ENCODE assay signal across 8 mouse cellular contexts in the genomic region with DNA sequence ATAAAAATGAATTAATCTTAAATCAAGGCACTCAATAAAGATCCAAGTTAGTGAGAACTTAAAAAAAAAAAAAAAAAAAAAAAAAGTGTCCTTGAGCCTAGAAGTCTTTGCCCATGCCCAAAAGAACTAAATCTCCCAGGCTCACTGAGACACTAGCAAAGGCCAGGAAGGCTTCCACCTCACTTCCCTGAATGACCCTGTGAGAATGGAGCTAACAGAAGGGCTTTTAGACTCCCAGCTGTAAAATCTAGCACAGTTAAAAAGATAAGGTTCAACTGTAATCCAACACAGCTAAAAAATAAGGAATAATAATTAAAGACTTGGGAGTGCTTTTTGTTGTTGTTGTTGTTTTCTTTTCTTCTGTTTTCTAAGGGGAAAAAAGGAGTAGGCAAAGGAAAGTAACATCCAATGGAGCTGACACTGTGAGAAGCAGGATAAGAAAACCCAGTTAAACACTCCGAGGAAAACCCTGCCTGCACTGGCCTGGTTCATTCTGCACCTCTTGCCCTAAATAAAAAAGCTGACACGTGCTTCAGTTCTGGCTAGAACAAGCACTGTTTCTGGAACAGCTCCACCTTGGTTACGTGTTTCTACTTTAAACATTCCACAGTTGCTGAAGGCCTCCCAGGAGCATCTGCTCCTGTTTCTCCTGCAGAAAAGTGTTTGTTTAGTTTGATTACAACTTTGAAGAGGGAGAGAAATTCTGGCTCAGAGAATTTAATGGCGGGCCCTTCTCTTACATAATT. TPM values are rescaled to one million over a fixed set of nuclear protein-coding genes. Genes with fewer than 3 reads are reported as not detected.
DNase-seq lines count a peak whose midpoint lies in the region; ATAC-seq and TF ChIP-seq lines count a peak whose summit lies in the region.

No protein-coding gene starts in this region.

- no peaks in the 10 kb centered on the region for H3K36me3 ChIP-seq in forebrain, embryonic 13.5 days (ENCODE audit: poor library complexity, severe bottlenecking)
- H3K36me3 ChIP-seq in forebrain, embryonic 10.5 days (replicated peaks), result no peaks in the 10 kb centered on the region
- no peaks in the 10 kb centered on the region for H3K36me3 ChIP-seq in hindbrain, postnatal 0 days (ENCODE audit: insufficient read depth, low read length)
- H3K36me3 ChIP-seq in lung, embryonic 16.5 days (ENCODE audit: control insufficient read depth, insufficient read depth, low read length), result no peaks in the 10 kb centered on the region

- 31% methylated on average over 4 of the region's 4 CpGs for WGBS in forebrain, embryonic 13.5 days
- 70% methylated on average over 4 of the region's 4 CpGs for WGBS in forebrain, embryonic 10.5 days
- 25% methylated on average over 4 of the region's 4 CpGs for WGBS in hindbrain, postnatal 0 days
- 4% methylated on average over 4 of the region's 4 CpGs for WGBS in lung, embryonic 16.5 days

- no peak overlapping the region for H3K27ac ChIP-seq in forebrain, embryonic 13.5 days
- H3K27ac ChIP-seq in forebrain, embryonic 10.5 days, result no peak overlapping the region
- H3K27ac ChIP-seq in hindbrain, postnatal 0 days, result peak overlapping the region; percentile 33; the same call in 1 of the 2 replicates
- H3K27ac ChIP-seq in lung, embryonic 16.5 days (ENCODE audit: low read length), result peak overlapping the region; percentile 74

- no peak overlapping the region for H3K4me2 ChIP-seq in forebrain, embryonic 13.5 days
- H3K4me2 ChIP-seq in hindbrain, postnatal 0 days (ENCODE audit: low read depth, low read length), result no peak overlapping the region
- H3K4me2 ChIP-seq in lung, embryonic 16.5 days (ENCODE audit: low read depth, low read length), result peak overlapping the region; percentile 15

- no peak for DNase-seq in forebrain, embryonic 10.5 days (ENCODE audit: extremely low spot score, low spot score)
- DNase-seq in ovary, postnatal 14 days (ENCODE audit: low spot score), result peak; percentile 29
- no peak for DNase-seq in ovary, postnatal 36 days (ENCODE audit: low spot score)
- DNase-seq in hindbrain, postnatal 0 days (ENCODE audit: low spot score), result peak; percentile 62
- no peak for DNase-seq in T-cell, adult 2 months (ENCODE audit: low spot score)

- H3K4me3 ChIP-seq in forebrain, embryonic 13.5 days, result no peak overlapping the region
- no peak overlapping the region for H3K4me3 ChIP-seq in forebrain, embryonic 10.5 days
- H3K4me3 ChIP-seq in hindbrain, postnatal 0 days (ENCODE audit: low read length), result no peak overlapping the region
- H3K4me3 ChIP-seq in lung, embryonic 16.5 days (ENCODE audit: low read length), result no peak overlapping the region

- H3K27me3 ChIP-seq in forebrain, embryonic 13.5 days, result no peaks in the 10 kb centered on the region
- no peaks in the 10 kb centered on the region for H3K27me3 ChIP-seq in forebrain, embryonic 10.5 days (ENCODE audit: poor library complexity, severe bottlenecking)
- no peaks in the 10 kb centered on the region for H3K27me3 ChIP-seq in hindbrain, postnatal 0 days (ENCODE audit: insufficient read depth, low read length)
- no peaks in the 10 kb centered on the region for H3K27me3 ChIP-seq in lung, embryonic 16.5 days (ENCODE audit: control insufficient read depth, insufficient read depth, low read depth, low read length)

- H3K4me1 ChIP-seq in forebrain, embryonic 13.5 days, result peaks cover 45% of the 10 kb centered on the region
- H3K4me1 ChIP-seq in forebrain, embryonic 10.5 days, result peaks cover 56% of the 10 kb centered on the region
- peaks cover 25% of the 10 kb centered on the region for H3K4me1 ChIP-seq in hindbrain, postnatal 0 days (ENCODE audit: insufficient read depth, low read length)
- H3K4me1 ChIP-seq in lung, embryonic 16.5 days (replicated peaks; ENCODE audit: control insufficient read depth, insufficient read depth, low read length), result peaks cover 50% of the 10 kb centered on the region

- no peaks in the 10 kb centered on the region for H3K9me3 ChIP-seq in forebrain, embryonic 13.5 days (replicated peaks)
- H3K9me3 ChIP-seq in forebrain, embryonic 10.5 days, result no peaks in the 10 kb centered on the region
- H3K9me3 ChIP-seq in hindbrain, postnatal 0 days (ENCODE audit: low read length), result no peaks in the 10 kb centered on the region
- no peaks in the 10 kb centered on the region for H3K9me3 ChIP-seq in lung, embryonic 16.5 days (ENCODE audit: control insufficient read depth, low read length)

- TF ChIP-seq CTCF in hindbrain, postnatal 0 days (IDR thresholded peaks at IDR 0.05; ENCODE audit: low read depth), result no peak

- H3K9ac ChIP-seq in forebrain, embryonic 13.5 days, result no peak overlapping the region
- no peak overlapping the region for H3K9ac ChIP-seq in hindbrain, postnatal 0 days (replicated peaks; ENCODE audit: low read length)
- H3K9ac ChIP-seq in lung, embryonic 16.5 days (ENCODE audit: low read length), result no peak overlapping the region

- ATAC-seq in forebrain, embryonic 13.5 days, result peak; percentile 16; the same call in 1 of the 2 replicates
- ATAC-seq in hindbrain, postnatal 0 days, result no peak
- ATAC-seq in lung, embryonic 16.5 days (ENCODE audit: low read depth), result peak; percentile 80
- no peak for ATAC-seq in inflammation-experienced regulatory T-cells, adult 6 months

RNA-seq across cellular contexts. Expression of a gene that starts 23.0 kb away (rescaled TPM):
- polyA plus RNA-seq in forebrain, embryonic 13.5 days (2015; fragmentation: Nextera tagmentation; extraction: Ambion mirVana), result 9.2 and 10.8 TPM in 2 replicates
- polyA plus RNA-seq in forebrain, embryonic 10.5 days (2016; fragmentation: Nextera tagmentation; extraction: Ambion mirVana), result 11.1 and 11.9 TPM in 2 replicates
- total RNA-seq in hindbrain, postnatal 0 days (2014; rRNA removed), result 13.6 and 17.1 TPM in 2 replicates
- 9.9 and 10.2 TPM in 2 replicates for polyA plus RNA-seq in hindbrain, postnatal 0 days (2015; fragmentation: Nextera tagmentation; extraction: Ambion mirVana)
- 15.9 and 17.2 TPM in 2 replicates for polyA plus RNA-seq in lung, embryonic 16.5 days (2015; fragmentation: Nextera tagmentation; extraction: Ambion mirVana)
- 10 to 100 TPM in 2 of 3 experiments, 1 to 10 TPM in 1; 3.3 to 19.8 (median 17.3) TPM for polyA plus RNA-seq in inflammation-experienced regulatory T-cells, adult 6 months (2017; shearing (Covaris generic))

Comparison
In these comparisons a context has a peak if more than half of its experiments do, and no peak if none do; other contexts are left out.
1. DNase-seq: peak in ovary, postnatal 14 days (single experiment) and hindbrain, postnatal 0 days (single experiment); none in forebrain, embryonic 10.5 days (single experiment), ovary, postnatal 36 days (single experiment) and T-cell, adult 2 months (single experiment).
2. ATAC-seq: peak in forebrain, embryonic 13.5 days (single experiment) and lung, embryonic 16.5 days (single experiment); none in hindbrain, postnatal 0 days (single experiment) and inflammation-experienced regulatory T-cells, adult 6 months (single experiment).
3. H3K27ac ChIP-seq: peak in hindbrain, postnatal 0 days (single experiment) and lung, embryonic 16.5 days (single experiment); none in forebrain, embryonic 13.5 days (single experiment) and forebrain, embryonic 10.5 days (single experiment).